Mouse (Mus musculus): ENCODE results near the gene Fgfr2.

DNA sequence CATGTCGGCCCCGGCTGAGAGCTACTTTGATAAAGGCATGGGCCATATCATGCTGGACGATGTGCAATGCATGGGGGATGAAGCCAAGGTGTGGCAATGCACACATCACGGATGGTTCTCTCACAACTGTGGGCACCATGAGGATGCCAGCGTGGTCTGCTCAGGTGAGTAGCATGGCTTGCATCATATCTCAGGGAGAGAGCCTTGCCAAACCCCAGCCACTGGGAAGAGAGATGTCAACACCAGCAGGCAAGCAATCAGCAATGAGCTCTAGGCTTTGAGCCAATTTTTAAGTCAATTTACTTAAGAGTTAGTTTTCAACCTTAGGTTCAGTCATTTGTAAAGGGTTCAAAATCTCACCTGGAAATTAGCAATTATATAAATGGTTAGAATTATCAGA is 1866.3 kb downstream of the Fgfr2 start:
- TF ChIP-seq CTCF (IDR thresholded peaks at IDR 0.05; ENCODE audit: low read depth) (no peak), EP300 (IDR thresholded peaks at IDR 0.05; ENCODE audit: low read depth) (no peak)

Data from liver, postnatal 0 days (tissue).